Mouse (Mus musculus) liver, embryonic 12.5 days (tissue): Measurements from ENCODE around the gene A330070K13Rik. TPM values are rescaled to one million over a fixed set of nuclear protein-coding genes. Genes with fewer than 3 reads are reported as not detected.

Source experiments
- ATAC-seq: fragments of 200-750 bp; cut with Nextera tagmentation; 2 replicates; pipeline ENCODE4 v1.8.0; 2017; ENCODE audit warnings: moderate number of reproducible peaks, mild to moderate bottlenecking, moderate library complexity
- H3K27ac ChIP-seq: fragments of 300-500 bp; sonication (generic); 2 replicates; pipeline ENCODE4 v1.5.1; 2016; ENCODE audit warnings: mild to moderate bottlenecking
- H3K27me3 ChIP-seq: fragments of 300-500 bp; sonication (generic); replicated peaks from 2 replicates; pipeline ENCODE4 v1.6.1; 2016; ENCODE audit warnings: mild to moderate bottlenecking, moderate library complexity
- H3K36me3 ChIP-seq: fragments of 300-500 bp; sonication (generic); 2 replicates; pipeline ENCODE4 v1.6.1; 2016; ENCODE audit warnings: mild to moderate bottlenecking, moderate library complexity
- H3K4me1 ChIP-seq: fragments of 300-500 bp; sonication (generic); 2 replicates; pipeline ENCODE4 v1.6.1; 2016
- H3K4me2 ChIP-seq: fragments of 300-500 bp; sonication (generic); 2 replicates; pipeline ENCODE4 v1.6.1; 2016; ENCODE audit warnings: mild to moderate bottlenecking, moderate library complexity
- H3K4me3 ChIP-seq: fragments of 300-500 bp; sonication (generic); 2 replicates; pipeline ENCODE4 v1.5.1; 2016; ENCODE audit warnings: mild to moderate bottlenecking, moderate library complexity
- H3K9ac ChIP-seq: fragments of 300-500 bp; sonication (generic); 2 replicates; pipeline ENCODE4 v1.6.1; 2016; ENCODE audit warnings: mild to moderate bottlenecking, moderate library complexity
- H3K9me3 ChIP-seq: fragments of 300-500 bp; sonication (generic); replicated peaks from 2 replicates; pipeline ENCODE4 v1.6.1; 2016; ENCODE audit warnings: mild to moderate bottlenecking, moderate library complexity
- WGBS: fragments of 180-500 bp; shearing (Covaris S2); methylation state at CpG from one replicate; pipeline ENCODE4 v1.1.7; 2016; ENCODE audit not compliant: insufficient replicate concordance; 5-methylcytosine and 5-hydroxymethylcytosine counted together
- polyA plus RNA-seq: library from polyadenylated mRNA; unstranded; fragments of >200 nt; fragmentation: Nextera tagmentation; extraction: Ambion mirVana; gene quantifications from 2 replicates; pipeline ENCODE4 v1.2.1, GENCODE M21; 2016

Gene A330070K13Rik
- not detected in 2 replicates for polyA plus RNA-seq

GRCm38 (mm10) chr5:130384222-130384912 lies at the start of gene A330070K13Rik:
TSS of gene A330070K13Rik (minus strand) at chr5:130384631.
- ATAC-seq, result no peak
- no peak within 1 kb of the TSS for H3K4me2 ChIP-seq
- H3K9me3 ChIP-seq, result no peaks in the 10 kb centered on the region
- H3K36me3 ChIP-seq, result no peaks in the 10 kb centered on the region
- H3K27ac ChIP-seq, result no peak within 1 kb of the TSS
- H3K4me1 ChIP-seq, result no peaks in the 10 kb centered on the region
- no peak within 1 kb of the TSS for H3K4me3 ChIP-seq
- 15% methylated on average over 13 of the region's 13 CpGs for WGBS
- H3K27me3 ChIP-seq, result no peaks in the 10 kb centered on the region
- no peak within 1 kb of the TSS for H3K9ac ChIP-seq

GRCm38 (mm10) chr5:130411516-130411915 lies 27.1 kb upstream of the A330070K13Rik start:
- WGBS, result 79% methylated on average over 17 of the region's 17 CpGs
- no peak overlapping the region for H3K9ac ChIP-seq
- no peaks in the 10 kb centered on the region for H3K4me1 ChIP-seq
- ATAC-seq, result no peak
- H3K27ac ChIP-seq, result no peak overlapping the region
- H3K4me2 ChIP-seq, result no peak overlapping the region
- H3K36me3 ChIP-seq, result no peaks in the 10 kb centered on the region
- H3K4me3 ChIP-seq, result no peak overlapping the region
- H3K9me3 ChIP-seq, result peaks cover 48% of the 10 kb centered on the region
- H3K27me3 ChIP-seq, result no peaks in the 10 kb centered on the region

- Histone ChIP-seq H3K4me2 (no peak overlapping the region), H3K27me3 (no peaks in the 10 kb centered on the region), H3K4me1 (no peaks in the 10 kb centered on the region), H3K9me3 (peaks cover 48% of the 10 kb centered on the region), H3K4me3 (no peak overlapping the region), H3K27ac (no peak overlapping the region), H3K9ac (no peak overlapping the region), H3K36me3 (no peaks in the 10 kb centered on the region)
- no peak for ATAC-seq
- WGBS, result 75% methylated on average over 6 of the region's 6 CpGs
Observed at GRCm38 (mm10) chr5:130409706-130410105, 25.3 kb upstream of the A330070K13Rik start.

GRCm38 (mm10) chr5:130405201-130405600 lies 20.8 kb upstream of the A330070K13Rik start:
- Histone ChIP-seq H3K4me3 (no peak overlapping the region), H3K9ac (no peak overlapping the region), H3K27ac (no peak overlapping the region), H3K4me2 (no peak overlapping the region), H3K4me1 (no peaks in the 10 kb centered on the region), H3K36me3 (no peaks in the 10 kb centered on the region), H3K27me3 (no peaks in the 10 kb centered on the region), H3K9me3 (peaks cover 29% of the 10 kb centered on the region)
- 36% methylated on average over 1 of the region's 1 CpGs for WGBS
- no peak for ATAC-seq

- no peak overlapping the region for H3K9ac ChIP-seq
- H3K4me2 ChIP-seq, result no peak overlapping the region
- no peaks in the 10 kb centered on the region for H3K4me1 ChIP-seq
- WGBS, result 71% methylated on average over 8 of the region's 8 CpGs
- no peak for ATAC-seq
- peaks cover 24% of the 10 kb centered on the region for H3K9me3 ChIP-seq
- H3K36me3 ChIP-seq, result no peaks in the 10 kb centered on the region
- H3K27ac ChIP-seq, result no peak overlapping the region
- H3K27me3 ChIP-seq, result no peaks in the 10 kb centered on the region
- no peak overlapping the region for H3K4me3 ChIP-seq
Observed at GRCm38 (mm10) chr5:130400136-130400917, 15.9 kb upstream of the A330070K13Rik start.

- Histone ChIP-seq H3K9ac (no peak overlapping the region), H3K4me2 (no peak overlapping the region), H3K9me3 (0 out of 2 replicates have a peak, but pooled peaks cover 15% of the 10 kb centered on the region), H3K36me3 (no peaks in the 10 kb centered on the region), H3K4me1 (no peaks in the 10 kb centered on the region), H3K27me3 (no peaks in the 10 kb centered on the region), H3K27ac (no peak overlapping the region), H3K4me3 (no peak overlapping the region)
- no peak for ATAC-seq
- WGBS, result 54% methylated on average over 6 of the region's 6 CpGs
Observed at GRCm38 (mm10) chr5:130395142-130395541, 10.7 kb upstream of the A330070K13Rik start.

GRCm38 (mm10) chr5:130394386-130394785 lies 10.0 kb upstream of the A330070K13Rik start:
- WGBS, result 65% methylated on average over 8 of the region's 8 CpGs
- ATAC-seq, result no peak
- Histone ChIP-seq H3K4me1 (no peaks in the 10 kb centered on the region), H3K27ac (no peak overlapping the region), H3K4me3 (no peak overlapping the region), H3K27me3 (no peaks in the 10 kb centered on the region), H3K9ac (no peak overlapping the region), H3K36me3 (no peaks in the 10 kb centered on the region), H3K9me3 (0 out of 2 replicates have a peak, but pooled peaks cover 15% of the 10 kb centered on the region), H3K4me2 (no peak overlapping the region)

GRCm38 (mm10) chr5:130393618-130394355 lies 9.4 kb upstream of the A330070K13Rik start:
- no peaks in the 10 kb centered on the region for H3K27me3 ChIP-seq
- WGBS, result 39% methylated on average over 8 of the region's 8 CpGs

GRCm38 (mm10) chr5:130386418-130386817 lies 2.0 kb upstream of the A330070K13Rik start:
- WGBS, result 73% methylated on average over 7 of the region's 7 CpGs
- Histone ChIP-seq H3K36me3 (no peaks in the 10 kb centered on the region), H3K27ac (no peak overlapping the region), H3K4me2 (no peak overlapping the region), H3K4me3 (no peak overlapping the region), H3K9ac (no peak overlapping the region), H3K27me3 (no peaks in the 10 kb centered on the region), H3K4me1 (no peaks in the 10 kb centered on the region), H3K9me3 (0 out of 2 replicates have a peak, but pooled peaks cover 5% of the 10 kb centered on the region)
- ATAC-seq, result no peak

More at GRCm38 (mm10) chr5:130393618-130394355, 9.4 kb upstream of the A330070K13Rik start:
- no peak overlapping the region for H3K4me2 ChIP-seq
- H3K9ac ChIP-seq, result no peak overlapping the region
- no peak overlapping the region for H3K27ac ChIP-seq
- no peak overlapping the region for H3K4me3 ChIP-seq
- H3K4me1 ChIP-seq, result no peaks in the 10 kb centered on the region
- no peaks in the 10 kb centered on the region for H3K36me3 ChIP-seq
- 0 out of 2 replicates have a peak, but pooled peaks cover 10% of the 10 kb centered on the region for H3K9me3 ChIP-seq
- ATAC-seq, result no peak

- WGBS, result 78% methylated on average over 3 of the region's 3 CpGs
- Histone ChIP-seq H3K9me3 (no peaks in the 10 kb centered on the region), H3K27me3 (no peaks in the 10 kb centered on the region), H3K36me3 (no peaks in the 10 kb centered on the region), H3K9ac (no peak overlapping the region), H3K27ac (no peak overlapping the region), H3K4me1 (no peaks in the 10 kb centered on the region), H3K4me2 (no peak overlapping the region), H3K4me3 (no peak overlapping the region)
- ATAC-seq, result no peak
Observed at GRCm38 (mm10) chr5:130375411-130375810, 9.0 kb downstream of the A330070K13Rik start.

GRCm38 (mm10) chr5:130369237-130369636 lies 15.2 kb downstream of the A330070K13Rik start, which contains the start of gene Caln1:
TSS of gene Caln1 (plus strand) at chr5:130369455.
- no peak within 1 kb of the TSS for H3K4me3 ChIP-seq
- H3K9me3 ChIP-seq, result 0 out of 2 replicates have a peak, but pooled peaks cover 14% of the 10 kb centered on the region
- no peak within 1 kb of the TSS for H3K27ac ChIP-seq
- no peaks in the 10 kb centered on the region for H3K4me1 ChIP-seq
- no peaks in the 10 kb centered on the region for H3K27me3 ChIP-seq
- ATAC-seq, result no peak
- no peak within 1 kb of the TSS for H3K4me2 ChIP-seq
- no peaks in the 10 kb centered on the region for H3K36me3 ChIP-seq
- 77% methylated on average over 11 of the region's 11 CpGs for WGBS
- H3K9ac ChIP-seq, result no peak within 1 kb of the TSS
